Mouse (Mus musculus): Measurements from ENCODE around the gene Kcnk4.
"Not testable (repeated sequence)": the region's sequence is repeated elsewhere in the genome, so short reads cannot be mapped to it uniquely, and the experiment has no call there.

Kcnk4 gene

DNA sequence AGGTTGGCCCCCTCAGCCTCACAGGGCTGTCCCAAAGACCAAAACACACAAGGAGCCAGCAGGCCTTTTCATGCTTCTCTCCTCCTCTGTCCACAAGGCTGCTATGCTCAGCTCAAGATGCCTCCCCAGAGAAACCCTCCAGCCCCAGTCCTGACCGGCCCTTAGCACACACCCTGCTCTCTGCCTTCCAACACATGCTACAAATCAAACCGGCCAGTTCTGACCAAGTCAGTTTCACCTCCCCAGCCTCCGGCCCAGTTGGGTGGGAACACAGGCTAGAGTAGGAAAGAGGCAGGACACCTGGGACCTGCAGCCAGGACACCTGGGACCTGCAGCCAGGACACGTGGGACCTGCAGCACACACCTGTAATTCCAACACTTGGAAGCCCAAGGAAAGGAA is 17.8 kb downstream of the Kcnk4 start:
- DNase-seq (ENCODE audit: low read depth), result no peak

DNA sequence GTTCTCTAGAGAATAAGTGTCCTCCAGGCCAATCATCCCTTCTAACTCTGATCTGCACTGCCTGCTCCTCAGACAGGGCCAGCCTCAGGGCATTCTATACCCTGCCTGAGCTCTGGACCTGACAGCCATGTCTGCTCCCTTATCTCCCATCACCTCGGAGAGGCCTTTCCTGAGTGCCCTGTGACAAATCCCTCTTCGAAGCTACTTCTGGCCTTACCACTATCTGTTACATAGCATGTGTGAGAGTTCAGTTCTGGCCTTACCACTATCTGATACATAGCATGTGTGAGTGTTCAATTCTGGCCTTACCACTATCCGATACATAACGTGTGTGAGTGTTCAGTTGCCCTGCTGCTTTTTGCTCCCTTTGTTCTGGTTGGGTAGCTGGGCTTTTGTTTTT is 19.0 kb downstream of the Kcnk4 start:
- no peak for DNase-seq (ENCODE audit: low read depth)

DNA sequence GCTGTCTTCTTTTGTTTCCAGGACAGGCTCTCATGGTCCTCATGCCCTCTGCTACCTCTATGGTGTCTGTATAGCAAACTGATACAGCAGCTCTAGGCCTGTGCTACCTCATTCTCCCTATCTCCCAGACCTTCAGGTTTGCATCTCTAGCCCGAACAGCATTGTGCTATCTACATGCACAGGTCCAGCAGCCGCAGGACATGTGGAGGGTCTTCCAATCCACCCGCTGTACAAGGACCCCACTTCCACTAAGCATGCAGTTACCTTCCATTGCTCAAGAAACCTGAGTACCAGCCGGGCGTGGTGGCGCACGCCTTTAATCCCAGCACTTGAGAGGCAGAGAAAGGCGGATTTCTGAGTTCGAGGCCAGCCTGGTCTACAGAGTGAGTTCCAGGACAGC is 19.8 kb downstream of the Kcnk4 start:
- DNase-seq (ENCODE audit: low read depth), result no peak

DNA sequence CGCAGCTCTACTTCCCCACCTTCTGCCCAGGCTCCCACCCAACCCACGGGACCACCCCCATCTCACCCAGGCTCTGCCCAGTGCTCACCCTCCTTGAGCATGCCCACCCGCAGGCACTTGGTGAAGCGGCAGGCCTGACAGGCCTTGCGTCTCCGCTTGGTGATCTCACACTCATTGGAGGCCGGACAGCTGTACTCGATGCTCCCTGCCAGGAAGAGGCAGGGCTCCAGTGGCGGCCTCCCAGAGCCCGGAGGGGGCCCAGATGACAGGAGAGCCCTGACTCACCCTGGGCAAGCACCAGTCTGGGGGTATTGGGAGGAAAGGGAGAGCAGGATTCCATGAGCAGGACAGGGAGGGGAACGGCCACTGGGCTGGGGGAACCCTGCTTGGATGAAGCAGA is 20.3 kb downstream of the Kcnk4 start:
- DNase-seq (ENCODE audit: low read depth), result no peak

DNA sequence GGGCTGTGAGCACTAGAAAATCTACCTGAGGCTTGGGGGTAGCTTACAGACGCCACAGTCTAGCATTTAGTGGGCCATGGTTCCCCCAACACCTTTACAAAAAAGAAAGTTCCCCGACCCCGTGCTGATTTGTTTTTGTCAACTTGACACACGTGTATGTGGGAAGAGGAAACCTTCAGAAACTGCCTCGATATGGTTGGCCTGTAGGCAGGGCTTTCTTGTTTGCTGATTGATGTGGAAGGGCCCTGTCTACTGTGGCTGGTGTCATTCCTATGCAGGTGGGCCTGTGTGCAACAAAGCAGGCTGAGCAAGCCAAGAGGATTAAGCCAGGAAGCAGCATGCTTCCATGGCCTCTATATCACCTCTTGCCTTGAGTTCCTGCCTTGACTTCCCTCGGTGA is 21.3 kb downstream of the Kcnk4 start:
- DNase-seq (ENCODE audit: low read depth), result no peak

DNA sequence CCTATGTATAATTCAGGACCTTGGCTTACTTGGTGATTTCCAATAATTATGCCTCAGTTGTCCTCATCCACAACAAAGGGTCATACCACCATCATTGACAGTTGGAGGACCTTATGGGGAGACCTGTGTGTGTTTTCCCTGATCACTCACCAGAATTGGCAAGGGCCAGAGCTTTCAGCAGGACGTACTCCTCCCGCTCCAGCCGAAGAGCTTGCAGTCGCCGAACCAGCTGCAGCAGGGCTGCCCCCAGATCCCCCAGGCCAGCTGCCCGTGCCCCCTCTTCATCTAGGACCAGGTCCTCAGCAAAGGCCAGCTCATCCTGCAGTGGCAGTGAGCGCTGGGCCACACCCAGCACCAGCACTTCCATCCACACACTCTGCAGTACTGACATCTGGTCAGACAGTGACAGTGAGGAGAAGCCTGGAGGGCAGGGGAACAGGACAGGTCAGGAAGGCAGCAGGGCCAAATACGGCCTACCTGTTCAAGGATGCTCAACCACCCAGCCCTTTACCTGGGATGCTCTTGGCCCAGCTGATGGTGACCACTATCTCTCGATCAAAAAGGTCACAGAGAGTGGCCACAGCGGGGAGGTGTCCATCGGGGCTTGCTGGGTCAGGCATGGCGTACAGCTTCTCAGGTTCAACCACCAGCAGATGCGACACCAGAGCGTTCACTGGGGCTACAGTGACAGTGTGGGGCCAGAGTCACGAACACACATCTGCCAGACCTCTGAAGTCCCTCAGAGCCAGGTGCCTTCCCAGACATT is 21.9 kb downstream of the Kcnk4 start:
- DNase-seq (ENCODE audit: low read depth), result no peak

DNA sequence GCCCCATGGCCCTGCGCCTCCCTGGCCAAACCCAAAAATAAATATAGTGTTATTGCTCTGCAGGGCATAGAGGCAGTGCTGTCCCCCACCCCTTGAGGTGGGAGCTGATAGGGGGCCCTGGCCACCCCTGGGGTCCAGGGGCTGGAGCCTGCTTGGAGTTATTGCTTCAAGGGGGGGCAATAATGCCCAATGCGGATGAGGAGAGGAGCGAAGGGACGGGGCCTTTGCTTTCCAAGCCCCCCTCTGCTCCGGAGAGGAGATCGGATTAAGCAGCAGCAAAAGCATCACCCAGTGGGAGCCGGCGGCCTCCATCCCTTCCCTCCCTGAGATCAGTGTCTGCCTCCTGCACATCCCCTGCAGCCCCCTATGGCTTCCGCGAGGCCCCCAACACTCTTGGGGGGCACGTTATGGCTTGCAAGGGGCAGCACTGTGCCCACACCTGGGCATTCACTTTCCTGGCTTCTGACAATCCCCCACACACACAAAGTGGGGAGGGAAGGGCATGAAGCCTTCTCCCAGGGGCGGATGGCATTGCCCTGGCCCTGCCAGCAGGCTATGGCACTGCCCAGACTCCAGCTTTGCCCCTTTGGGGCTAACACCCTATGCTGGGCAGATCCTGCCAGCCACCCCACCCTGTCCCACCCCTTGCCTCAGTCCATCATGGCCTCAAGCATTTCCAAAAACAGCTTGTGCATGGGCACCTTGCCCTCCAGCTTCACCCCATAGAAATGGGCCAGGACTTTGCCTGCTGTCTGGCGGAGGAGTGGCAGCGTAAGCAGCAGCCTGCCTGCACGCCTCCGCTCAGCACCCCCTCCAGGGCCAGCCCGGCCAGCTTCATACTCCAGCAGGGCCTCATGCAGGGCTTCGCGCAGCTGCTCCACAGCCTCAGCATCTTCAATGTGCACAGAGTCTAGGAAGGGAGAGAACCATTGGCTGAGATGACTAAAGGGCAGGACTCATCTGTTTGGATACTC is 22.9 kb downstream of the Kcnk4 start:
- no peak for DNase-seq (ENCODE audit: low read depth)

DNA sequence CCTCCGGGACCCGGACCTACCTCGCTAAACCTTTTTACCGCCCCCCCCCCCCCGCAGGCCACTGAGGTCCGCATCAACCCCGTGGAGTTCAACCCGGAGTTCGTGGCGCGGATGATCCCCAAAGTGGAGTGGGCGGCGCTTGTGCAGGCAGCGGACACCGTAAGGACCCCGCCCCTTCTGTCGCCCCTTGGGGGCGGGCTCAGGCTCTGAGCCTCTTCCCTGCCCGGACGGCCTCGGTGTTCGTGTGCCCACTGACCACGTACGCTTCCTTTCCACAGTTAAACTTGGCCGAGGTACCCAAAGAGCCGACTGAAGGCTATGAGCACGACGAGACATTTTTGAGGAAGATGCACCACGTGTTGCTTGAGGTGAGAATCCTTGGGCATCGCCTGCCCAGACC is 24.0 kb downstream of the Kcnk4 start:
- DNase-seq (ENCODE audit: low read depth), result peak; percentile 77

DNA sequence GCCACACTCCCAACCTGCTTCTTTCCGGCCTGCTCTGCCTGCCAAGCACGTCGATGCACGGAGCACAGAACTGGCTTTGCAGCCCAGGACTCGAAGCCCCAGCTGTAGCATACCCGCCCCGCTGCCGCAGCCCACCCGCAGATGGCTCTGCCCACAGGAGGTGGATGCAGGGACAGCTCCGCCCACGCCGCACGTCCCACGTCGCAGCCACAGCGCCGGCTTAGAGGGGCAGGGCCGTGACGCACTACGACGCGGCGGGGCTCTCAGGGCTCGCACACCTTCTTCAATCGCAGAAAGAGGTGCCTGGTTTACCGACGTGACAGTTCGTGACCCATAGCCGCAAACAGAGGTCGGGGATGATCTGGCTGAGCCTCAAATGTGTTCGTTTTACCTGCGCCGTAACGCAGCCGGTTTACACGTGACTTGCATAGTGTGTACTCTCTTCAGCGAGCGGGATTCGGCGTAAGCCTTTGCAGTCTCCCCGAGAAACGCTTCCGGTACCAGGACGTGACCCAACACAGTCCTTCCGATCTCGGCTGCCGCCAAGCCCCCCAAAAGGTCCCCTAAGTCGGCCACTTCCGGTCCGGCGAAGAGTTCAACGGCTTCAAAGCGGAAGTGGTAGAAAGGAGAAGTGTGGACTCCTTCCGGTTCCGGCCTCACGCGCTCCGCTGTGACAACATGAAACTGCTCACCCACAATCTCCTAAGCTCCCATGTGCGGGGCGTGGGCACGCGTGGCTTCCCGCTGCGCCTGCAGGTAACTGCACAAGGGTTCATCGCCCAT is 24.6 kb downstream of the Kcnk4 start, which contains the start of the genes Trmt112 and Prdx5:
Gene Trmt112, plus strand, starts transcription at position 192 of the 783 bp plus-strand sequence.
Gene Prdx5, minus strand, starts transcription at position 600 of the 783 bp plus-strand sequence.
- DNase-seq (ENCODE audit: low read depth), result peak; percentile 95

DNA sequence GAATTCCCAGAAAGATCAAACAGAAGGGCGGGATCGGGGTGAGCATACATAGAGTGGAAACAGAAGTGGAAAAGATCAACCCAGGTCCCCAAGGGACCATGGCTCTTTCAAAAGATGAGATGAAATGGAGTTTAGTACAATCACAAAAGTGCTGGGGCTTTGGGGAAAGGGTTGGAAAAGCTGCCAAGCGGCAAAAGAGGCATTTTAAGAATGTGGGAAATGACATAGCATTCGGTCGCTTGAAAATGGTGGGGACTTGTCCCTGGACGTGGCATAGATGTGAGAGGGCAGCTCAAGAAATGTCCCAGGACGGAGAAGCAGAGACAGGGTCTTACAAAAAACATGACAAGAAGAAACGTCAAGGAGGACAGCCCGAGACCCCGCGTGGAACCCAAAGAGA is 25.3 kb downstream of the Kcnk4 start:
- DNase-seq (ENCODE audit: low read depth), result peak; percentile 39

DNA sequence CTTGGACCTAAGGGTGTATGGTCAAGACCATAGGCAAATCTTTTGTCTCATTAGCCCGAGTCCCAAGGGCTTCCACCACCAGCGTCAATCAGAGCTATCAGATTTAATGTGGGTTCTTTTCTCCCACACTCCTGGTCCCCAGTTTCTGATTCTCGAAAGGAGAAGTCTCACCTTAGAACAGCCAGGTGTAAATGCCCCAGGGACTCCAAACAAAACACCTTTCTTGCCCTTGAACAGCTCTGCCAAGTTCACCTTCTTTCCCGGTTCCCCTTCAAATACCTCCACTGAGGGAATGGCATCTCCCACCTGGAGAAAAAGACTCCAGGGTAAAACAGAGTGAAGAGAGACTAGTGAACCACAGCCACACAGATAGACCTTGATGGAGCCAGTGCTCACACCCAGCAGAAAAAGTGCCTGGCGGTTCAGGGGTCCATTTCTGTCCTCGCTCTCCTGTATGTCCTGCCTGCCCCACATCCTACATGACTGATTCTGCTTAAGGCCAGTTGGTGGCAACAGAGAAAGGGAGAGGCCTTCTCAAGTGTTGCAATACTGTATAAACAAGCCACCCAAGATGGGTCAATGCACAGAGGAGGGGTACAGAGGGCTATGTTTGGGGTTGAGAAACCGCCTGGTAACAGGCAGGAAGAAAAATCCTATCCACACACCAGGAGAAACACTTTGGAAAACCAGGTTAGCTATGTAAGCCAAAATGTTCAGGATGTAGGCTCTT is 26.3 kb downstream of the Kcnk4 start:
- DNase-seq (ENCODE audit: low read depth), result no peak

DNA sequence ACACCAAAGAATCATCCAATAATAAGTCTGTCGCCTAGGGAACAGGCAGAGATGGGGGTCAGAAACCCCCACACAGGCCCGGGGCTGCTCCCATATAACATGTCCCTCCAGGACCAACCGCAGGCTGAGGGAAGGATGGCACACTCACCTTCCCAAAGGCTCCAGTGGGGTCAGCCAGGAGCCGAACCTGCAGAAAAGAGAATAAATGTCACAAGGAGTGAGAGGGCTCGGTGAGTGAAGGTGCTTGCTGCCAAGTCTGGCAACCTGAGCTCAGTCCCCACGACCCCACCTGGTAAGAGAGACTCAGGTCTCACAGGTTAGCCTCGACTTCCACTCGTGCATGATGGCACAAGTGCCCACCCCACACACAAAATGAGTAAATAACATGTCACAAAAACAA is 27.2 kb downstream of the Kcnk4 start:
- no peak for DNase-seq (ENCODE audit: low read depth)

DNA sequence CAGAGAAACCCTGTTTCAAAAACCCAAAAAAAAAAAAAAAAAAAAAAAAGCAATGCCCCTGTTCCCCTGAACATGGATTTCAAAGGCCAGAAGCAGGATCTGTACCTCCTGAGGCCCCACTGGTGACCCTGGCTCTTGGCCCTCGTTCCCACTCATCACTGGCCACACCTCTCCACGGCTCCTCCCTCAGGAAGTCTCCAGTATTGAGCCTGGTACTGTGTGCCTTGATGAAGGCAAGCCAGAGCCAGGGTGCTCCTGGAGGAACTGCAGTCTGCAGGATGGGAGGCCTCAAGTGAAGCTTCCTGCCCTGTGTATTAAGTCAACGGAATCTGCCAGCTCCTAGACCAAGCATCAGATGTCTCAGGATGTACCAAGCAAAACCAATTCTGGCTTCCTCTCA is 28.1 kb downstream of the Kcnk4 start:
- DNase-seq (ENCODE audit: low read depth), result no peak

DNA sequence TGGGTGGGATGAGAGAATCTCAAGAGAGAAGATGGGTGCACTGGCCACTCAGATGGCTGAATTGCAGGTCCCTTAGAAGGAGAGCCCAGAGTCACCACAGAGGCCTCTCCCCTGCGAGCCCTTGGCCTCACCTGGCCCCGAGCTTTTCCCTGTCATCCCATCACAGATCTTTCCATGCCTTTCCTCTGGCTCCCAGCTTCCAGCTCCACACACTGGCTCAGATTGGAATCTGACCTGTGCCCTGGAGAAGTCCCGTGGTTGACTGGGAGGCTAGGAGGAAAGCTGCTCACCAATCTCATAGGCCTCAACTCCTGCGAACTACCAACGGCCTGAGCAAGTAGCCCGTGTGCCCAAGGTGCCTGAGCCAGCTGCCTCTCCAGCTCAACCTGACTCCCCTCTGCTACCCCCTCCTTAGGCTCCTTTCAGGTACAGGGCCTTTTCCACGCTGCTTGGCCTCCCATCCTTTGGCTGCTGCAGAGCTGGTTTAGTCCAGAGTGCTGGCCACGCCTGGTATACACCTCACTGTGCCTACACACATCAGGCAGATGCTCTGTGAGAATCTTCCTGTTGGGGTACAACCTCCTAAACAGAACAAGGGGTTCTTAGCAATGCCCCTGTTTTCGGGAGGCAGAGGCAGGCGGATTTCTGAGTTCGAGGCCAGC is 28.7 kb downstream of the Kcnk4 start:
- no peak for DNase-seq (ENCODE audit: low read depth)

DNA sequence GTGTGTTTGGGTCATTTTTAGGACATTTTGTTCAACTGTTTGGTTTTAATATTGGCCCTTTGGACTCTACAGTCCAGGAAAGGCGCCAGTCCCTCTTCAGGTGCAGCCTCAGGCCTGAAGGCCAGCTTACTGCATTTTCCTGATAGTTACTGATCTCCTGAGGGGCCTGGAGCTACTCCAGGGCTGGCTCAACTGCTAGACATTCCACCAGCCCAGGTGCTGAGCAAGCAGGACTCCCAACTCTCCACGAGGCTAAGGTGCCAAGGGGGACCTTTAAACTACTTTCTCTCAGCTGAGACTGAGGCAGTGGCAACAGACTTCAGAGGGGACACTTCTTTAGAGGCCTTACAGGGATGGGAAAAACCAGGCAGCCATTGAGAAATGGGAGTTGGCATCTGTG is 29.5 kb downstream of the Kcnk4 start:
- no peak for DNase-seq (ENCODE audit: low read depth)

DNA sequence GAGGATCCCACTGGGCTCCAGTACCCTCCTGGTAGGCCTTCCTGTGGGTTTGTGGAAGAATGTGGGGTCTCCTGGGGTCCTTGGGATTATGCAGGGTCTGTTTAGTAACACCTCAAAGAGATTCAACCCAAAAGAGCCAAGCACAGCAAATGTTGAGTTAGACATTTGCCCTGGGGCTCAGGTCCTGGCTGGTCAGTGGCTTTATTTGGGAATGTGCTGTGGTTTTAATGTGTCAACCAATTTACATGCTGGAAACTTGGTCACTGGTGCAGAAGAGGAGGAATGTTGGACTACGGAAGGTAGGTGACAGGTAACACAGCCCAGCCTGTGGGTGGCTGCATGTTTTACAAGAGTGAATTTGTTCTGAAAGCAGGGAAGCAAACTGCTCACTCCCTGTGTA is 31.3 kb downstream of the Kcnk4 start:
- DNase-seq (ENCODE audit: low read depth), result no peak

DNA sequence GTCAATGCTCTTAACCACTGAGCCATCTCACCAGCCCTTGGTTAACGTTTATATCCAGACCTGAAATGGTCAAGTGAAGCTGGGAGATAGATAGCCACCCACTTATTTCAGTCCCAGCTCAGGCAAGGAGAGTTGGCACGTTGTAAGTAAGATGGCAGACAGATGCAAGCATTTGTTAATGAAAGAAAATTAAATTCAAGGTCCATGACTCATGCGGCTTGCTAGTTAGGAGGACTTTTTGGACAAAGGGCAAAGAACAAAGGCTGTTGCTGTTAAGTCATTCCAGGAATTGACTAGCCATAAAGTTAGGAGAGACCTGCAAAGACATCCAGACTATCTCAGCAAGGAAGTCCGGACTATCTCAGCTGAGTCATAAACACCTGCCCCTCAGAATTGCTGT is 34.7 kb downstream of the Kcnk4 start:
- DNase-seq (ENCODE audit: low read depth), result no peak

DNA sequence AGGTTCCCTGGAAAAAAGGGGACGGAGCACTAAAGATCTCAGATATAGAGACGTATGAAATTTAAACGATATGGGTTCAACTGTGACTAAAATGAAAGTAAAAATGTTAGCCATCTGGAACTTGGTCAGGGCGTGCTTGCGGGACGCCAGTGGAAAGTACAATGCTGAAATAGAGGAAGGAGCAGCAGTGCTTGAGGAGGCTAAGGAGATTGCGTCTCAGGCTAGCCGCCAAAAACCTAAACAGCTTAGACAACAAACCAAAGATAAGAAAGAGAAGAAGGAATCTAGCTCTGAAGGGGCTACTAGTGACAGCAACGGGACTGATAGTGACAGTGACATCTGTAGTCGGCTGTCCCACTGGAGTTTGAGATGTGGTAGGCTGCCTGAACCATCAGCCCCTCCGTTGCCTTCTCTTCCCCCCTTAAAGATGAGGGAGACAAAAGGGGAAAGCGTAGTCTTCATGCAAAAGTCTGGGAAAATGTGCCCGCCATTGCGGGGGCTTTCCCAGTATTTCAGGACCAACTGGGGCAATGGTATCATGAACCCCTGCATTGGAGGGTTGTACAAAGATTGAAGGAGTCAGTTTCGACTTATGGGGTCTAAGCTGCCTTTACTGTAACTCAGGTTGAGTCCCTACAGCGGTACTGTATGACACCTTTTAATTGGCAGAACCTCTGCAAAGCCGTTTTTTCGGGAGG is 38.6 kb downstream of the Kcnk4 start:
- not testable (repeated sequence) for DNase-seq (ENCODE audit: low read depth)

DNA sequence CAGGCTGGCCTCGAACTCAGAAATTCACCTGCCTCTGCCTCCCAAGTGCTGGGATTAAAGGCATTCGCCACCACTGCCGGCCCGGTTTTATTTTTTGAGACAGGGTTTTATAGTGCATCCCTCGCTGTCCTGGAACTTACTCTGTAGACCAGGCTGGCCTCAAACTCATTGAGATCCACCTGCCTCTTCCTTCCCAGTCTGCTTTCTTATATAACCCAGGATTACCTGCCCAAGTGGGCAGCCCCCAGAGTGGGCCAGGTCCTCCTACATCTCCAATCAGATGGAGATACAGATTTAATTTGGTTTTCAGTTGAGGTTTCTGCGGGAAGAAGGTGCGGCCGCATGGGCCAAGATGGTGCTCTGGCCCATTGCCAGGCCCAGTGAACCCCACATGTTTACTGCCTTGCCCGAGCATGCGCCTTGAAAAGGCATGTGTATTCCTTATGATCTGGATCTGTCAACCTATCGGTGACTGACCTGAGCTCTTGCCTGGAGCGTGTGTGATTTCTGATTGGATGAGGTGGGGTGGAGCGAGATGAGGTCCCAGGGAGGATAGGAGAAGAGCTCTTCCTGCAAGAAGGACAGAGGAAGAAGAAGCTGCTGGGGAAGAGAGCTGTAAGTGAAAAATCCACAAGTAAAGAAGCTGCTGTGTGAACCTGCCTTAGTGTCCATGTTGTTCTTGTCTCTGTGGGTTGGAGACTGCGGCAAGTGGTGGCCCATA is 40.4 kb downstream of the Kcnk4 start:
- DNase-seq (ENCODE audit: low read depth), result no peak

DNA sequence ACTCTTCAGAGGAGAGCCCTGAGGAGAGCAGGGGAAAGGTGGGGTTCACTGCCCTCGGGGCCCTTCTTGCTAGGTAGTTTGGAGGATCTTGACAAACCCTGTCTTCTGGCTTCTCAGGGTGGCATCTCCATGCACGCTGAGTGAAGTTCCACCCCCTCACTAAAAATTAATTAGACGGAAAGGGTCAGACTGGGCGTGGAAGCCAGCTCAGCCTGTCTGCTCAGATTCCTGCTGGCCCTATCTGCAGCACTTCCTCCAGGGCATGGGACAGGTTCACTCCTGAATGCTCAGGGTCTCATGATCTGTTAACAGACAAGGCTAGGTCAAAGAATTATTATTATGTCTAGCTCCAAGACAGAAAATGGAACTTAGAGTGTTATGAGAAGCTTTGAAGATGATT is 41.8 kb downstream of the Kcnk4 start:
- no peak for DNase-seq (ENCODE audit: low read depth)

All from induced T-regulatory cell, adult 2 months (primary cell).